Mouse (Mus musculus): ENCODE measurements around the gene Ankrd33b. TPM values are rescaled to one million over a fixed set of nuclear protein-coding genes. Genes with fewer than 3 reads are reported as not detected.

Gene Ankrd33b
- polyA plus RNA-seq, 1 experiment: 4.0 TPM

GRCm38 (mm10) chr15:31346508-31346907 is 21.0 kb downstream of the Ankrd33b start:
- peaks cover 2% of the 10 kb centered on the region; the same call in 1 of the 2 replicates for H3K4me1 ChIP-seq (ENCODE audit: control insufficient read depth, insufficient read depth, low read length)
- H3K27ac ChIP-seq (ENCODE audit: insufficient read depth, low read length): no peak overlapping the region
- no peak for TF ChIP-seq CTCF (IDR thresholded peaks at IDR 0.05; ENCODE audit: borderline replicate concordance, insufficient read depth, low read depth, low read length)
- TF ChIP-seq POLR2A (IDR thresholded peaks at IDR 0.05; ENCODE audit: borderline replicate concordance, insufficient read depth, low read length): no peak
- no peaks in the 10 kb centered on the region for H3K27me3 ChIP-seq (ENCODE audit: control insufficient read depth, insufficient read depth, low read length)
- H3K4me3 ChIP-seq (replicated peaks; ENCODE audit: insufficient read depth, low read depth, low read length): no peak overlapping the region
- no peak for DNase-seq
- WGBS: 69% methylated on average over 2 of the region's 2 CpGs

- H3K27ac ChIP-seq (ENCODE audit: insufficient read depth, low read length): no peak overlapping the region
- H3K4me1 ChIP-seq (ENCODE audit: control insufficient read depth, insufficient read depth, low read length): peaks cover 2% of the 10 kb centered on the region; the same call in 1 of the 2 replicates
- 71% methylated on average over 9 of the region's 9 CpGs for WGBS
- no peak for TF ChIP-seq CTCF (IDR thresholded peaks at IDR 0.05; ENCODE audit: borderline replicate concordance, insufficient read depth, low read depth, low read length)
- H3K4me3 ChIP-seq (replicated peaks; ENCODE audit: insufficient read depth, low read depth, low read length): no peak overlapping the region
- H3K27me3 ChIP-seq (ENCODE audit: control insufficient read depth, insufficient read depth, low read length): no peaks in the 10 kb centered on the region
- no peak for DNase-seq
Measured at GRCm38 (mm10) chr15:31345366-31345765, 22.2 kb downstream of the Ankrd33b start.

- Histone ChIP-seq H3K27me3 (ENCODE audit: control insufficient read depth, insufficient read depth, low read length) (no peaks in the 10 kb centered on the region), H3K4me3 (replicated peaks; ENCODE audit: insufficient read depth, low read depth, low read length) (no peak overlapping the region), H3K4me1 (ENCODE audit: control insufficient read depth, insufficient read depth, low read length) (peaks cover 2% of the 10 kb centered on the region; the same call in 1 of the 2 replicates), H3K27ac (ENCODE audit: insufficient read depth, low read length) (no peak overlapping the region)
- TF ChIP-seq CTCF (IDR thresholded peaks at IDR 0.05; ENCODE audit: borderline replicate concordance, insufficient read depth, low read depth, low read length) (no peak), POLR2A (IDR thresholded peaks at IDR 0.05; ENCODE audit: borderline replicate concordance, insufficient read depth, low read length) (no peak)
- DNase-seq: no peak
- WGBS: 74% methylated on average over 18 of the region's 18 CpGs
Measured at GRCm38 (mm10) chr15:31344811-31345211, 22.7 kb downstream of the Ankrd33b start.

- Histone ChIP-seq H3K4me1 (ENCODE audit: control insufficient read depth, insufficient read depth, low read length) (peaks cover 2% of the 10 kb centered on the region; the same call in 1 of the 2 replicates), H3K27ac (ENCODE audit: insufficient read depth, low read length) (no peak overlapping the region), H3K27me3 (ENCODE audit: control insufficient read depth, insufficient read depth, low read length) (no peaks in the 10 kb centered on the region), H3K4me3 (replicated peaks; ENCODE audit: insufficient read depth, low read depth, low read length) (no peak overlapping the region)
- no peak for DNase-seq
- 34% methylated on average over 6 of the region's 6 CpGs for WGBS
- TF ChIP-seq CTCF (IDR thresholded peaks at IDR 0.05; ENCODE audit: borderline replicate concordance, insufficient read depth, low read depth, low read length): no peak
- TF ChIP-seq POLR2A (IDR thresholded peaks at IDR 0.05; ENCODE audit: borderline replicate concordance, insufficient read depth, low read length): no peak
Measured at GRCm38 (mm10) chr15:31343602-31344001, 23.9 kb downstream of the Ankrd33b start.

GRCm38 (mm10) chr15:31342496-31342901 is 25.0 kb downstream of the Ankrd33b start:
- WGBS: 27% methylated on average over 8 of the region's 8 CpGs
- no peak for DNase-seq
- H3K27ac ChIP-seq (ENCODE audit: insufficient read depth, low read length): no peak overlapping the region
- TF ChIP-seq CTCF (IDR thresholded peaks at IDR 0.05; ENCODE audit: borderline replicate concordance, insufficient read depth, low read depth, low read length): no peak
- peaks cover 2% of the 10 kb centered on the region; the same call in 1 of the 2 replicates for H3K4me1 ChIP-seq (ENCODE audit: control insufficient read depth, insufficient read depth, low read length)
- no peaks in the 10 kb centered on the region for H3K27me3 ChIP-seq (ENCODE audit: control insufficient read depth, insufficient read depth, low read length)
- H3K4me3 ChIP-seq (replicated peaks; ENCODE audit: insufficient read depth, low read depth, low read length): no peak overlapping the region

- TF ChIP-seq POLR2A (IDR thresholded peaks at IDR 0.05; ENCODE audit: borderline replicate concordance, insufficient read depth, low read length) (no peak), CTCF (IDR thresholded peaks at IDR 0.05; ENCODE audit: borderline replicate concordance, insufficient read depth, low read depth, low read length) (no peak)
- WGBS: 50% methylated on average over 1 of the region's 1 CpGs
- Histone ChIP-seq H3K4me3 (replicated peaks; ENCODE audit: insufficient read depth, low read depth, low read length) (no peak overlapping the region), H3K27me3 (ENCODE audit: control insufficient read depth, insufficient read depth, low read length) (no peaks in the 10 kb centered on the region), H3K4me1 (ENCODE audit: control insufficient read depth, insufficient read depth, low read length) (peaks cover 2% of the 10 kb centered on the region; the same call in 1 of the 2 replicates), H3K27ac (ENCODE audit: insufficient read depth, low read length) (no peak overlapping the region)
- DNase-seq: no peak
Measured at GRCm38 (mm10) chr15:31342001-31342400, 25.5 kb downstream of the Ankrd33b start.

- H3K27ac ChIP-seq (ENCODE audit: insufficient read depth, low read length): no peak overlapping the region
- peaks cover 2% of the 10 kb centered on the region; the same call in 1 of the 2 replicates for H3K4me1 ChIP-seq (ENCODE audit: control insufficient read depth, insufficient read depth, low read length)
- no peak overlapping the region for H3K4me3 ChIP-seq (replicated peaks; ENCODE audit: insufficient read depth, low read depth, low read length)
- no peaks in the 10 kb centered on the region for H3K27me3 ChIP-seq (ENCODE audit: control insufficient read depth, insufficient read depth, low read length)
- no peak for DNase-seq
- 83% methylated on average over 10 of the region's 10 CpGs for WGBS
- TF ChIP-seq CTCF (IDR thresholded peaks at IDR 0.05; ENCODE audit: borderline replicate concordance, insufficient read depth, low read depth, low read length) (no peak), POLR2A (IDR thresholded peaks at IDR 0.05; ENCODE audit: borderline replicate concordance, insufficient read depth, low read length) (no peak)
Measured at GRCm38 (mm10) chr15:31338656-31339291, 28.8 kb downstream of the Ankrd33b start.

GRCm38 (mm10) chr15:31337983-31338382 is 29.5 kb downstream of the Ankrd33b start:
- Histone ChIP-seq H3K27ac (ENCODE audit: insufficient read depth, low read length) (no peak overlapping the region), H3K27me3 (ENCODE audit: control insufficient read depth, insufficient read depth, low read length) (no peaks in the 10 kb centered on the region), H3K4me3 (replicated peaks; ENCODE audit: insufficient read depth, low read depth, low read length) (no peak overlapping the region), H3K4me1 (ENCODE audit: control insufficient read depth, insufficient read depth, low read length) (peaks cover 2% of the 10 kb centered on the region; the same call in 1 of the 2 replicates)
- DNase-seq: no peak
- 84% methylated on average over 6 of the region's 6 CpGs for WGBS
- TF ChIP-seq CTCF (IDR thresholded peaks at IDR 0.05; ENCODE audit: borderline replicate concordance, insufficient read depth, low read depth, low read length) (no peak), POLR2A (IDR thresholded peaks at IDR 0.05; ENCODE audit: borderline replicate concordance, insufficient read depth, low read length) (no peak)

Measured in cerebellum, adult 2 months (tissue).